Mouse (Mus musculus) stomach, postnatal 0 days (tissue): ENCODE data around the gene Sez6. TPM values are rescaled to one million over a fixed set of nuclear protein-coding genes. Genes with fewer than 3 reads are reported as not detected.

Source experiments
- ATAC-seq: fragments of 200-750 bp; cut with Nextera tagmentation; 2 replicates; pipeline ENCODE4 v1.8.0; 2017; ENCODE audit not compliant: low FRiP score, low TSS enrichment
- DNase-seq: peaks from one replicate; pipeline ENCODE4 v3.0.0-alpha.2; 2016; ENCODE audit warnings: low spot score
- H3K27ac ChIP-seq: fragments of 300-500 bp; sonication (generic); replicated peaks from 2 replicates; pipeline ENCODE4 v1.5.1; 2014; ENCODE audit warnings: mild to moderate bottlenecking, control low read depth
- H3K27me3 ChIP-seq: fragments of 300-500 bp; sonication (generic); 2 replicates; pipeline ENCODE4 v1.6.1; 2014; ENCODE audit warnings: low read length; ENCODE audit not compliant: control insufficient read depth, insufficient read depth
- H3K36me3 ChIP-seq: fragments of 300-500 bp; sonication (generic); 2 replicates; pipeline ENCODE4 v1.6.1; 2014; ENCODE audit warnings: low read length, mixed read lengths; ENCODE audit not compliant: control insufficient read depth, insufficient read depth
- H3K4me1 ChIP-seq: fragments of 300-500 bp; sonication (generic); replicated peaks from 2 replicates; pipeline ENCODE4 v1.6.1; 2014; ENCODE audit warnings: antibody characterized with exemption; ENCODE audit not compliant: control insufficient read depth, insufficient read depth
- H3K4me2 ChIP-seq: fragments of 300-500 bp; sonication (generic); replicated peaks from 2 replicates; pipeline ENCODE4 v1.6.1; 2014; ENCODE audit warnings: low read depth, mild to moderate bottlenecking, control low read depth, moderate library complexity
- H3K4me3 ChIP-seq: fragments of 300-500 bp; sonication (generic); 2 replicates; pipeline ENCODE4 v1.5.1; 2014; ENCODE audit warnings: low read depth, low read length, control low read depth
- H3K9ac ChIP-seq: fragments of 300-500 bp; sonication (generic); 2 replicates; pipeline ENCODE4 v1.6.1; 2014; ENCODE audit warnings: mild to moderate bottlenecking, low read length, control low read depth, mixed read lengths
- H3K9me3 ChIP-seq: fragments of 300-500 bp; sonication (generic); 2 replicates; pipeline ENCODE4 v1.6.1; 2016; ENCODE audit warnings: low read length; ENCODE audit not compliant: control insufficient read depth
- CTCF ChIP-seq: IDR thresholded peaks from 2 replicates; pipeline ENCODE4 v1.5.1; 2016; ENCODE audit warnings: antibody characterized with exemption, low read depth, mild to moderate bottlenecking, moderate library complexity
- EP300 ChIP-seq: optimal IDR thresholded peaks from 2 replicates; pipeline ENCODE3; 2016; ENCODE audit warnings: antibody characterized with exemption
- WGBS: fragments of 180-500 bp; shearing (Covaris S2); extraction: QIAGEN DNeasy Blood & Tissue Kit; methylation state at CpG from one replicate; pipeline ENCODE4 v1.1.7; 2014; 5-methylcytosine and 5-hydroxymethylcytosine counted together
- polyA plus RNA-seq: library from polyadenylated mRNA; unstranded; fragments of >200 nt; fragmentation: Nextera tagmentation; extraction: Ambion mirVana; gene quantifications from 2 replicates; pipeline ENCODE4 v1.2.1, GENCODE M21; 2015

Sez6 gene
- polyA plus RNA-seq, 1 experiment from 2014 or later, result 1.2 TPM

GRCm38 (mm10) chr11:77889484-77889883 lies 41.1 kb upstream of the Sez6 start:
- H3K4me1 ChIP-seq, result peaks cover 4% of the 10 kb centered on the region
- no peak for DNase-seq
- no peaks in the 10 kb centered on the region for H3K9me3 ChIP-seq
- no peak overlapping the region for H3K4me3 ChIP-seq
- TF ChIP-seq EP300 (no peak), CTCF (no peak)
- 17% methylated on average over 1 of the region's 2 CpGs for WGBS
- no peaks in the 10 kb centered on the region for H3K36me3 ChIP-seq
- ATAC-seq, result no peak
- no peaks in the 10 kb centered on the region for H3K27me3 ChIP-seq
- H3K27ac ChIP-seq, result no peak overlapping the region
- no peak overlapping the region for H3K4me2 ChIP-seq
- H3K9ac ChIP-seq, result no peak overlapping the region

DNA sequence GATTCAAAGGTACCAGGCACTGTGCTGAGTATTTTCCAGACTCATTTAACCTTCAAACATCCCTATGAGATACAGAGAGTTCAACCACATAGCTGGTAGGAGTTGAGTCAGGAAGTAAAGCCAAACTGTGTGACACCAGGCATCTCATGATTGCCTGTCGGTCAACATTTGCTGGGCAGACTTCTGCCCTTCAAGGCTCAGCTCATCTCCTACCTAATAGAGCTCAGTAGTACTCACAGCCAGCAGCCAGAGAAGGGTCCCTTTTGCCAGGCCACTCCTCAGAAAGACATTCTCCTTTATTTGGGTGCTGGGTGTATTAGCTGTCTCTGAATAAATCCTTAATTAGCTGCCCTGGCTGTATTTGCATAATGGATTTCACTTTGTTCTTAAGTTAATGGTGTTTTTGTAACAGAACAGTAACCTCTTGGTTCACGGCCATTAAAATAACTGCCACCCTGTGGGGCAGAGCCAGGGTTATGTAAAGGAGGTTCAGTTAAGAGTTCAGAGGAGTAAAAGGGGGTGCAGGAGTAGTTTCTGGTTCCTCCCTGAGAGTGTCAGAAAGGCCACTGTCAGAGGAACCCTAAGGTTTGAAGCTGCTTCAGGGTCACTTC lies 39.8 kb upstream of the Sez6 start:
- H3K36me3 ChIP-seq, result no peaks in the 10 kb centered on the region
- DNase-seq, result no peak
- H3K4me2 ChIP-seq, result no peak overlapping the region
- H3K9ac ChIP-seq, result no peak overlapping the region
- no peaks in the 10 kb centered on the region for H3K27me3 ChIP-seq
- H3K4me1 ChIP-seq, result peaks cover 4% of the 10 kb centered on the region
- no peak overlapping the region for H3K4me3 ChIP-seq
- ATAC-seq, result no peak
- no peak for TF ChIP-seq EP300
- no peak for TF ChIP-seq CTCF
- H3K27ac ChIP-seq, result no peak overlapping the region
- WGBS, result 82% methylated on average over 2 of the region's 2 CpGs
- H3K9me3 ChIP-seq, result no peaks in the 10 kb centered on the region

- no peak overlapping the region for H3K27ac ChIP-seq
- ATAC-seq, result no peak
- TF ChIP-seq CTCF (no peak), EP300 (no peak)
- H3K9ac ChIP-seq, result no peak overlapping the region
- no peaks in the 10 kb centered on the region for H3K9me3 ChIP-seq
- peaks cover 4% of the 10 kb centered on the region for H3K4me1 ChIP-seq
- 0 out of 2 replicates have a peak overlapping the region, but pooled peaks have one; percentile 5 for H3K4me2 ChIP-seq
- peak; percentile 38 for DNase-seq
- WGBS, result 19% methylated on average over 5 of the region's 5 CpGs
- no peaks in the 10 kb centered on the region for H3K27me3 ChIP-seq
- H3K4me3 ChIP-seq, result no peak overlapping the region
- H3K36me3 ChIP-seq, result no peaks in the 10 kb centered on the region
Observed at GRCm38 (mm10) chr11:77892883-77893282, 37.7 kb upstream of the Sez6 start.

- H3K27me3 ChIP-seq, result no peaks in the 10 kb centered on the region
- H3K4me3 ChIP-seq, result no peak overlapping the region
- peaks cover 4% of the 10 kb centered on the region for H3K4me1 ChIP-seq
- no peaks in the 10 kb centered on the region for H3K36me3 ChIP-seq
- peak overlapping the region; percentile 49; the same call in 1 of the 2 replicates for H3K27ac ChIP-seq
- TF ChIP-seq EP300 (no peak), CTCF (no peak)
- ATAC-seq (no peak), DNase-seq (no peak)
- no peak overlapping the region for H3K9ac ChIP-seq
- no peaks in the 10 kb centered on the region for H3K9me3 ChIP-seq
- WGBS, result 48% methylated on average over 6 of the region's 6 CpGs
- H3K4me2 ChIP-seq, result peak overlapping the region; percentile 27; the same call in 1 of the 2 replicates
Observed at GRCm38 (mm10) chr11:77893283-77893682, 37.3 kb upstream of the Sez6 start.

- H3K9me3 ChIP-seq, result no peaks in the 10 kb centered on the region
- TF ChIP-seq CTCF (peak; percentile 71), EP300 (no peak)
- peaks cover 4% of the 10 kb centered on the region for H3K4me1 ChIP-seq
- no peaks in the 10 kb centered on the region for H3K36me3 ChIP-seq
- peak within 1 kb of the TSS; percentile 27; the same call in 1 of the 2 replicates for H3K4me2 ChIP-seq
- DNase-seq, result peak; percentile 91
- no peak within 1 kb of the TSS for H3K4me3 ChIP-seq
- no peak within 1 kb of the TSS for H3K9ac ChIP-seq
- peak; percentile 85 for ATAC-seq
- H3K27ac ChIP-seq, result peak within 1 kb of the TSS; percentile 49; the same call in 1 of the 2 replicates
- 23% methylated on average over 11 of the region's 11 CpGs for WGBS
- no peaks in the 10 kb centered on the region for H3K27me3 ChIP-seq
Observed at GRCm38 (mm10) chr11:77893787-77894718, 36.5 kb upstream of the Sez6 start, which contains the start of gene Pipox. Gene Pipox (minus strand): TSS chr11:77894096.
